Mouse (Mus musculus): ENCODE results near the gene Pced1b.

Pced1b gene

GRCm38 (mm10) chr15:97404483-97404882, 157.6 kb downstream of the Pced1b start:
- DNase-seq: no peak

GRCm38 (mm10) chr15:97404998-97405397, 158.1 kb downstream of the Pced1b start:
- no peak for DNase-seq

- DNase-seq: no peak
Measured at GRCm38 (mm10) chr15:97406105-97406504, 159.2 kb downstream of the Pced1b start.

GRCm38 (mm10) chr15:97407496-97408454, 160.9 kb downstream of the Pced1b start:
- peak; percentile 23 to 62 for DNase-seq

- no peak for DNase-seq
Measured at GRCm38 (mm10) chr15:97411136-97411535, 164.2 kb downstream of the Pced1b start.

GRCm38 (mm10) chr15:97411671-97412070, 164.8 kb downstream of the Pced1b start:
- no peak for DNase-seq

GRCm38 (mm10) chr15:97412308-97412707, 165.4 kb downstream of the Pced1b start:
- no peak for DNase-seq

- no peak for DNase-seq
Measured at GRCm38 (mm10) chr15:97412861-97413260, 166.0 kb downstream of the Pced1b start.

- no peak for DNase-seq
Measured at GRCm38 (mm10) chr15:97414718-97415413, 168.0 kb downstream of the Pced1b start.

GRCm38 (mm10) chr15:97415426-97415946, 168.6 kb downstream of the Pced1b start:
- DNase-seq: no peak

- DNase-seq: no peak
Measured at GRCm38 (mm10) chr15:97420292-97420691, 173.4 kb downstream of the Pced1b start.

- no peak for DNase-seq
Measured at GRCm38 (mm10) chr15:97421533-97421932, 174.6 kb downstream of the Pced1b start.

GRCm38 (mm10) chr15:97422212-97422944, 175.5 kb downstream of the Pced1b start:
- no peak for DNase-seq

- DNase-seq: peak; percentile 23 to 32
Measured at GRCm38 (mm10) chr15:97424375-97424774, 177.5 kb downstream of the Pced1b start.

GRCm38 (mm10) chr15:97424961-97425360, 178.1 kb downstream of the Pced1b start:
- DNase-seq: no peak

- no peak for DNase-seq
Measured at GRCm38 (mm10) chr15:97429201-97429900, 182.4 kb downstream of the Pced1b start.

GRCm38 (mm10) chr15:97431533-97431932, 184.6 kb downstream of the Pced1b start:
- DNase-seq: no peak

- DNase-seq: no peak
Measured at GRCm38 (mm10) chr15:97432221-97432620, 185.3 kb downstream of the Pced1b start.
